Comparison of ENCODE assay signal across 8 mouse cellular contexts in genomic region chr7:101302691-101303090, GRCm38 (mm10). TPM values are rescaled to one million over a fixed set of nuclear protein-coding genes. Genes with fewer than 3 reads are reported as not detected.
A peak's percentile ranks its signal among the peaks of the same experiment; 100 is the strongest.
DNase-seq lines count a peak whose midpoint lies in the region; ATAC-seq and TF ChIP-seq lines count a peak whose summit lies in the region.

No protein-coding gene starts in this region.

- ATAC-seq in heart, embryonic 14.5 days (ENCODE audit: insufficient number of reproducible peaks, insufficient read depth, low FRiP score, low read depth): no peak
- no peak for ATAC-seq in G1E (ENCODE audit: extremely low read depth, insufficient number of reproducible peaks, low FRiP score, poor library complexity, severe bottlenecking)
- no peak for ATAC-seq in hindbrain, embryonic 11.5 days (ENCODE audit: low FRiP score)
- ATAC-seq in midbrain, embryonic 11.5 days (ENCODE audit: low FRiP score): no peak

- peak overlapping the region; percentile 72 to 88 for H3K27ac ChIP-seq in heart, embryonic 14.5 days (replicated peaks in 1 of 2; ENCODE audit: control insufficient read depth in 1 of 2, insufficient read depth in 1 of 2, low read depth in 2 of 2, low read length in 2 of 2)
- no peak overlapping the region for H3K27ac ChIP-seq in hindbrain, embryonic 11.5 days (ENCODE audit: low read depth, low read length)
- H3K27ac ChIP-seq in midbrain, embryonic 11.5 days (ENCODE audit: low read depth, low read length): peak overlapping the region; percentile 48; the same call in 1 of the 2 replicates

- intact Hi-C loops in heart, postnatal 36 days (cut with DNase I): no loop called here

- 0 out of 2 replicates have a peak, but pooled peaks cover 4% of the 10 kb centered on the region for H3K36me3 ChIP-seq in heart, embryonic 14.5 days (ENCODE audit: control insufficient read depth, insufficient read depth, low read length)
- H3K36me3 ChIP-seq in G1E (replicated peaks): no peaks in the 10 kb centered on the region
- H3K36me3 ChIP-seq in hindbrain, embryonic 11.5 days (ENCODE audit: control insufficient read depth, insufficient read depth, low read length): no peaks in the 10 kb centered on the region
- no peaks in the 10 kb centered on the region for H3K36me3 ChIP-seq in midbrain, embryonic 11.5 days (ENCODE audit: control insufficient read depth, insufficient read depth, low read length)

- peak overlapping the region; percentile 75 for H3K4me2 ChIP-seq in heart, embryonic 14.5 days (ENCODE audit: low read length)
- peak overlapping the region; percentile 53 for H3K4me2 ChIP-seq in hindbrain, embryonic 11.5 days (replicated peaks; ENCODE audit: low read depth, low read length)
- peak overlapping the region; percentile 65 for H3K4me2 ChIP-seq in midbrain, embryonic 11.5 days

- H3K9ac ChIP-seq in heart, embryonic 14.5 days (ENCODE audit: low read length): peak overlapping the region; percentile 80
- H3K9ac ChIP-seq in hindbrain, embryonic 11.5 days (ENCODE audit: low read depth, low read length): 0 out of 2 replicates have a peak overlapping the region, but pooled peaks have one; percentile 66
- peak overlapping the region; percentile 57 for H3K9ac ChIP-seq in midbrain, embryonic 11.5 days (ENCODE audit: low read length)

- peak overlapping the region; percentile 58 to 76 for H3K4me3 ChIP-seq in heart, embryonic 14.5 days (ENCODE audit: control insufficient read depth in 1 of 2, insufficient read depth in 1 of 2, low read depth in 1 of 2, low read length in 2 of 2)
- peak overlapping the region; percentile 79; the same call in 1 of the 2 replicates for H3K4me3 ChIP-seq in G1E (ENCODE audit: low read depth, low read length)
- H3K4me3 ChIP-seq in hindbrain, embryonic 11.5 days (ENCODE audit: low read depth, low read length): peak overlapping the region; percentile 59
- H3K4me3 ChIP-seq in midbrain, embryonic 11.5 days (ENCODE audit: low read depth, low read length): peak overlapping the region; percentile 65

- no peak for DNase-seq in heart, postnatal 36 days
- no peak for DNase-seq in G1E (ENCODE audit: low spot score)
- no peak for DNase-seq in hindbrain, embryonic 11.5 days (ENCODE audit: low spot score)
- DNase-seq in midbrain, embryonic 11.5 days (ENCODE audit: low spot score, missing footprints): no peak
- no peak for DNase-seq in right cerebral cortex, adult 2 months (ENCODE audit: low spot score in 2 of 2)
- no peak for DNase-seq in thymus, adult 18-20 months
- no peak for DNase-seq in cerebellum, postnatal 14 days

- no peak for TF ChIP-seq CTCF in G1E (IDR thresholded peaks at IDR 0.05; ENCODE audit: low read depth, low read length)

- WGBS in heart, embryonic 14.5 days: 28% methylated on average over 7 of the region's 7 CpGs
- 22% methylated on average over 7 of the region's 7 CpGs for WGBS in hindbrain, embryonic 11.5 days
- 19% methylated on average over 7 of the region's 7 CpGs for WGBS in midbrain, embryonic 11.5 days

- no peaks in the 10 kb centered on the region for H3K27me3 ChIP-seq in heart, embryonic 14.5 days (ENCODE audit: control insufficient read depth, insufficient read depth, low read length)
- H3K27me3 ChIP-seq in G1E (ENCODE audit: insufficient read depth, low read length): peaks cover 42% of the 10 kb centered on the region
- H3K27me3 ChIP-seq in hindbrain, embryonic 11.5 days (ENCODE audit: control insufficient read depth, insufficient read depth, low read length): peaks cover 4% of the 10 kb centered on the region; the same call in 1 of the 2 replicates
- peaks cover 7% of the 10 kb centered on the region; the same call in 1 of the 2 replicates for H3K27me3 ChIP-seq in midbrain, embryonic 11.5 days (ENCODE audit: control insufficient read depth, insufficient read depth, low read length)

- H3K4me1 ChIP-seq in heart, embryonic 14.5 days (ENCODE audit: control insufficient read depth in 2 of 2, insufficient read depth in 2 of 2, low read length in 2 of 2): peaks cover 7% of the 10 kb centered on the region in 2 experiments
- H3K4me1 ChIP-seq in G1E (ENCODE audit: insufficient read depth, low read depth, low read length): peaks cover 25% of the 10 kb centered on the region
- H3K4me1 ChIP-seq in hindbrain, embryonic 11.5 days (replicated peaks; ENCODE audit: control insufficient read depth, insufficient read depth, low read length): 0 out of 2 replicates have a peak, but pooled peaks cover 2% of the 10 kb centered on the region
- peaks cover 14% of the 10 kb centered on the region for H3K4me1 ChIP-seq in midbrain, embryonic 11.5 days (ENCODE audit: control insufficient read depth, insufficient read depth, low read length)

- no peaks in the 10 kb centered on the region for H3K9me3 ChIP-seq in heart, embryonic 14.5 days (ENCODE audit: control insufficient read depth, low read length)
- H3K9me3 ChIP-seq in G1E (replicated peaks): no peaks in the 10 kb centered on the region
- H3K9me3 ChIP-seq in hindbrain, embryonic 11.5 days (ENCODE audit: control insufficient read depth, low read length): no peaks in the 10 kb centered on the region
- H3K9me3 ChIP-seq in midbrain, embryonic 11.5 days (ENCODE audit: control insufficient read depth, low read length): no peaks in the 10 kb centered on the region

RNA-seq across cellular contexts. Expression of gene Atg16l2, which starts 0.6 kb away (rescaled TPM):
- 21.3 and 25.5 TPM in 2 replicates for polyA plus RNA-seq in heart, embryonic 14.5 days (2014; fragmentation: Nextera tagmentation; extraction: Ambion mirVana)
- 10 to 100 TPM in 1 of 2 experiments, 1 to 10 TPM in 1; 8.6 to 12.7 TPM for total RNA-seq in heart, postnatal 36 days (2021)
- 0.38 and 0.53 TPM in 2 replicates for total RNA-seq in G1E (2014; fragmentation: Nextera tagmentation)
- 1.9 and 4.6 TPM in 2 replicates for total RNA-seq in G1E (2017)
- polyA plus RNA-seq in G1E (2012): 1.5 and 3.2 TPM in 2 replicates
- 10.2 and 10.7 TPM in 2 replicates for polyA plus RNA-seq in hindbrain, embryonic 11.5 days (2014; fragmentation: Nextera tagmentation; extraction: Ambion mirVana)
- 8.5 and 14.8 TPM in 2 replicates for polyA plus RNA-seq in midbrain, embryonic 11.5 days (2014; fragmentation: Nextera tagmentation; extraction: Ambion mirVana)

RNA-seq across cellular contexts. Expression of gene Stard10, which starts 14.2 kb away (rescaled TPM):
- polyA plus RNA-seq in heart, embryonic 14.5 days (2014; fragmentation: Nextera tagmentation; extraction: Ambion mirVana): 41.9 and 61.7 TPM in 2 replicates
- 10 to 100 TPM; 48.3 to 61.3 TPM for total RNA-seq in heart, postnatal 36 days (2021)
- total RNA-seq in G1E (2014; fragmentation: Nextera tagmentation) (not detected in 2 replicates), G1E (2017) (not detected in 2 replicates)
- polyA plus RNA-seq in G1E (2012): 0.05 and 0.25 TPM in 2 replicates
- 8.1 and 8.7 TPM in 2 replicates for polyA plus RNA-seq in hindbrain, embryonic 11.5 days (2014; fragmentation: Nextera tagmentation; extraction: Ambion mirVana)
- 5.3 and 5.7 TPM in 2 replicates for polyA plus RNA-seq in midbrain, embryonic 11.5 days (2014; fragmentation: Nextera tagmentation; extraction: Ambion mirVana)

RNA-seq across cellular contexts. Expression of gene Arap1, which starts 45.2 kb away (rescaled TPM):
- 26.7 and 29.2 TPM in 2 replicates for polyA plus RNA-seq in heart, embryonic 14.5 days (2014; fragmentation: Nextera tagmentation; extraction: Ambion mirVana)
- total RNA-seq in heart, postnatal 36 days (2021): 10 to 100 TPM; 28.7 to 33.9 TPM
- total RNA-seq in G1E (2014; fragmentation: Nextera tagmentation): 39.7 and 67.6 TPM in 2 replicates
- 102 and 115 TPM in 2 replicates for total RNA-seq in G1E (2017)
- polyA plus RNA-seq in G1E (2012): 55.1 and 62.0 TPM in 2 replicates
- polyA plus RNA-seq in hindbrain, embryonic 11.5 days (2014; fragmentation: Nextera tagmentation; extraction: Ambion mirVana): 13.9 and 14.2 TPM in 2 replicates
- 10.8 and 11.2 TPM in 2 replicates for polyA plus RNA-seq in midbrain, embryonic 11.5 days (2014; fragmentation: Nextera tagmentation; extraction: Ambion mirVana)
